Mouse (Mus musculus): ENCODE results near the gene Kif4.

DNA sequence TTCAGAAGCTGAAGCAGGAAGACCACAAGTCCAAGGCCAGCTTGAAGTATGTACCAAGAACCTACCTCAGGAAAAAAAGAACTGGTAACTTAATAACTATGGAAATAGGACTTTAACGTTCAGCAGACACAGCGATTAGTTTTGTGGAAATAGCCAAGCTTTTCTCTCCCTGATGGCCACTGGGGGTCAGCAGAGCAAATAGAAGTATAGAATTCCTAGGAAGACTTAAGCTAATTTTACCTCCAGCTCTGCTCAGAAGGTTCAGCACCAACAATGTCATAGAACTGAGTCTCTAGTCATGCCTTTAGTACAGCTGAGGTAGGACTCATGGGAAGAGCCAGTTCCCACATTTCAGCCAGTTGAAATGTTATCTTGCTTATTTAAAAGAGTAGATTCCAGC, 4.2 kb upstream of the Kif4 start:
- TF ChIP-seq GATA1 (IDR thresholded peaks at IDR 0.05; ENCODE audit: low read length), result no peak
- TF ChIP-seq TAL1 (IDR thresholded peaks at IDR 0.05; ENCODE audit: low read length), result no peak

Measured in erythroblast, embryonic 14.5 days (primary cell).